Mouse (Mus musculus): ENCODE data around the gene Hk1.

DNA sequence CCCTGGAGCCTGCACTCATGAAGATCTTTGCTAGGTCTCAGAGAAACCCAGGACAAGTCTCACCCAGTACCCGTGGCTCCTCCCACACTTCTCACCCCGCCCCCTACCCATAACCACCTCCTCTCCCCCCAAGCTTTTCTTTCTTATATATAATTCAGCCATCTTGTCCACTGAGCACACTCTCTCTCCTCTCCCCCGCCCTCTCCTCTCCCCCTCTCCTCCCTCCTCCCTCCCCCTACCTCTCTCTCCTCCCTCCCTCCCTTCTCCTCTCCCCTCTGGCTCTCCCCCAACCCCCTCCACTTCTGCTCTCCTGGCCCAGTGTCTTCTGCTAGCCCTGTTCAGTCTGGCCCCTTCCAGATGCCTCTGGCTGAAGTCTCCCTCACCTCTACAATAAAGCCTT lies 100.6 kb downstream of the Hk1 start:
- no peak for TF ChIP-seq CTCF (IDR thresholded peaks at IDR 0.05; ENCODE audit: low read depth, low read length)
- TF ChIP-seq POLR2A (IDR thresholded peaks at IDR 0.05; ENCODE audit: insufficient read depth, low read length) = no peak
- no peak for TF ChIP-seq EP300 (IDR thresholded peaks at IDR 0.05; ENCODE audit: insufficient read depth, low read depth, low read length)

Data from ES-Bruce4 (cell line).